Mouse (Mus musculus) small intestine, adult 2 months (tissue): ENCODE results near the gene Atl1. TPM values are rescaled to one million over a fixed set of nuclear protein-coding genes. Genes with fewer than 3 reads are reported as not detected.

ENCODE experiments used
- H3K27ac ChIP-seq: fragments of 200-500 bp; 2 replicates; pipeline ENCODE4 v1.5.1; 2012; ENCODE audit warnings: low read depth, low read length, control low read depth, inconsistent platforms; ENCODE audit not compliant: insufficient read depth
- H3K27me3 ChIP-seq: fragments of 200-500 bp; 2 replicates; pipeline ENCODE4 v1.6.1; 2012; ENCODE audit warnings: mild to moderate bottlenecking, moderate library complexity, low read length, inconsistent platforms; ENCODE audit not compliant: control insufficient read depth, insufficient read depth
- H3K36me3 ChIP-seq: fragments of 200-500 bp; 2 replicates; pipeline ENCODE4 v1.6.1; 2012; ENCODE audit warnings: mild to moderate bottlenecking, low read length, control low read depth, inconsistent platforms; ENCODE audit not compliant: control insufficient read depth, insufficient read depth
- H3K4me1 ChIP-seq: fragments of 200-500 bp; 2 replicates; pipeline ENCODE4 v1.6.1; 2012; ENCODE audit warnings: low read length, inconsistent platforms, mixed read lengths; ENCODE audit not compliant: control insufficient read depth, insufficient read depth, insufficient read length
- H3K4me3 ChIP-seq: fragments of 200-500 bp; 2 replicates; pipeline ENCODE4 v1.5.1; 2012; ENCODE audit warnings: low read depth, mild to moderate bottlenecking, control low read depth, inconsistent platforms, low read length, moderate library complexity
- CTCF ChIP-seq: fragments of 200-500 bp; IDR thresholded peaks from 2 replicates; pipeline ENCODE4 v1.5.1; 2012; ENCODE audit warnings: low read depth, mild to moderate bottlenecking, control low read depth, inconsistent platforms, low read length, moderate library complexity, mixed read lengths; ENCODE audit not compliant: insufficient replicate concordance, insufficient read length; ENCODE audit errors: extremely low read depth
- POLR2A ChIP-seq: fragments of 200-500 bp; IDR thresholded peaks from 2 replicates; pipeline ENCODE4 v1.6.1; 2012; ENCODE audit warnings: low read depth, mild to moderate bottlenecking, control low read depth, inconsistent platforms, low read length, moderate library complexity
- WGBS: fragments of 180-500 bp; shearing (Covaris S2); methylation state at CpG from one replicate; pipeline ENCODE4 v1.1.7; 2018; 5-methylcytosine and 5-hydroxymethylcytosine counted together
- polyA plus RNA-seq: library from polyadenylated mRNA; depleted of rRNA; stranded (reverse); fragments of >200 nt; gene quantifications from 2 replicates; pipeline ENCODE4 v1.2.3, GENCODE M21; 2012

The Atl1 gene
- polyA plus RNA-seq, 1 experiment, result 0.41 TPM

DNA sequence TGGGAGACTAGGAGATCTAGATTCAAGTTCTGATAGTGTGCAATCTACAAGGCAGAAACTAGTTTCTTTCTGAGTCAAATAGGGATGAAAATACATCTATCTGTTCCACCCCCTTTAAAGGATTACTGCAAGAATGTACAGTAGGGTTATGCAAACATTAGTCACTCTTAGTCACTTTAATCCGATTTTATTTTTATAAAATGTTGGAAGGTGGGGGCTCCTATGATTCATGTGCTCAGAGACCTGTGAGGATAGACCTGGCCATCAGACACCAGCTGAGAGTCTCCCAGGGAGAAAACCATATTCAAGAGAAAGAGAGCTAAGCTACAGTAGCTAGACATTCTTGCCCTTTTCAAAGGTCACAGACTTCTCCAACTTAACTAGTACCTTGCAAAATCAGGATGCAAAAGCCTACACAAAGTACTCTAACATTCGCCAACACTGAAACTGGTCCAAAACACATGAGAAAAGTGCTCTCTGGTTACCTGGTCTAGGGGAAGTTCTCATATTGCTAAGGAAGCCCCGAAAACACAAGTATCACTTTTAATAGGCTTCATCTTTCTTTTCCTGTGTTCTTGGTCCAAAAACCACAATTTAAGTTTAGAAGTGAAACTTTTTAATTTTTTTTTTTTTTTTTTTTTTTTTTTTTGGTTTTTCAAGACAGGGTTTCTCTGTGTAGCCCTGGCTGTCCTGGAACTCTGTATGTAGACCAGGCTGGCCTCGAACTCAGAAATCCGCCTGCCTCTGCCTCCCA is 7.1 kb upstream of the Atl1 start:
- Histone ChIP-seq H3K4me1 (peaks cover 6% of the 10 kb centered on the region; the same call in 1 of the 2 replicates), H3K27ac (no peak overlapping the region), H3K27me3 (no peaks in the 10 kb centered on the region), H3K4me3 (no peak overlapping the region), H3K36me3 (no peaks in the 10 kb centered on the region)
- TF ChIP-seq POLR2A (no peak), CTCF (no peak)
- 78% methylated on average over 5 of the region's 5 CpGs for WGBS

DNA sequence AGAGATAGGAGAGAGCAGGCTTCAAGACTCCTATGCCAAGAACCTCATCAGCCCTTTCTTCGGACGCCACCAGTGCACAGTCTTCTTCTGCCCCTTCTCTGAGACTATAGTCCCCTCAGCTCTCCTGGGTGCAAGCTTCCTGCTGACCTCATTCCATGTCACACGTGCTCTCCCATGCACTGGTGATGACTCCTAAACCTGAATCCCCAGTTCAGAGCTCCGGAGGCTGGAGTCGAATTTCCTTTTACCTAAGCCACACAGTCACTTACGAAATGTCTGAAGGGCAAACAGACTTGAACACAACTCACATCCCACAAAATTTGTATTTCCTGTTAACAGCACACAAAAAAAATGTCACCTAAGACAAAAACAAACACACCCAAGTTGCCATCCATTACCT is 4.6 kb upstream of the Atl1 start:
- H3K4me3 ChIP-seq, result no peak overlapping the region
- no peaks in the 10 kb centered on the region for H3K27me3 ChIP-seq
- H3K4me1 ChIP-seq, result peaks cover 7% of the 10 kb centered on the region; the same call in 1 of the 2 replicates
- 72% methylated on average over 6 of the region's 6 CpGs for WGBS
- no peak overlapping the region for H3K27ac ChIP-seq
- no peaks in the 10 kb centered on the region for H3K36me3 ChIP-seq
- TF ChIP-seq CTCF (no peak), POLR2A (no peak)

- H3K36me3 ChIP-seq, result no peaks in the 10 kb centered on the region
- peaks cover 7% of the 10 kb centered on the region; the same call in 1 of the 2 replicates for H3K4me1 ChIP-seq
- H3K27ac ChIP-seq, result no peak overlapping the region
- no peaks in the 10 kb centered on the region for H3K27me3 ChIP-seq
- no peak overlapping the region for H3K4me3 ChIP-seq
- TF ChIP-seq CTCF (no peak), POLR2A (no peak)
- 77% methylated on average over 1 of the region's 1 CpGs for WGBS
Observed at GRCm38 (mm10) chr12:69888345-69888744, 4.1 kb upstream of the Atl1 start.

GRCm38 (mm10) chr12:69890051-69890450 is 2.4 kb upstream of the Atl1 start:
- WGBS, result 66% methylated on average over 6 of the region's 6 CpGs
- no peaks in the 10 kb centered on the region for H3K27me3 ChIP-seq
- no peaks in the 10 kb centered on the region for H3K36me3 ChIP-seq
- peak overlapping the region; percentile 12; the same call in 1 of the 2 replicates for H3K4me3 ChIP-seq
- H3K27ac ChIP-seq, result no peak overlapping the region
- H3K4me1 ChIP-seq, result peaks cover 4% of the 10 kb centered on the region; the same call in 1 of the 2 replicates
- TF ChIP-seq CTCF (no peak), POLR2A (no peak)

- no peak for TF ChIP-seq CTCF
- no peak for TF ChIP-seq POLR2A
- Histone ChIP-seq H3K36me3 (no peaks in the 10 kb centered on the region), H3K27ac (no peak overlapping the region; the same call in 1 of the 2 replicates), H3K4me1 (peaks cover 4% of the 10 kb centered on the region; the same call in 1 of the 2 replicates), H3K27me3 (no peaks in the 10 kb centered on the region), H3K4me3 (peak overlapping the region; percentile 12)
- WGBS, result 22% methylated on average over 5 of the region's 5 CpGs
Observed at GRCm38 (mm10) chr12:69890476-69890875, 1.9 kb upstream of the Atl1 start.

DNA sequence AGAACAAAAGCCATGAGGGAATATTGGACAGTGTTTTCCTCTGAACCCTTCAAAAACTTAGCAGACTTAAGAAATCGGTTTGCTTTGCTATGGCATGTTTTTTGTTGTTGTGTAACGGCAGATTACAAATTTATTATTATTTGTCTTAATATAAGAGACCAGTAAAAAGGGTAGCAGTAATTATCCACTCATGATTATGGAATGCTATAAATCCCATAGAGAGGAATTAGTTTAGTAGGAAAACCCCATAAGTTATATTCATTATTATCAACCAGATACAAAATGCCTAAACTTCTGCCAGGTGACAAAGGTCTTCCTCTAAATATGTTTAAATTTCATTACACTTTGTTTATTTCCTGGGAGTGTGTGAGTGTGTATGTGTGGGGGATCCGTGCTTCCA is 693 bp upstream of the Atl1 start:
- Histone ChIP-seq H3K27me3 (no peaks in the 10 kb centered on the region), H3K4me1 (peaks cover 4% of the 10 kb centered on the region; the same call in 1 of the 2 replicates), H3K4me3 (peak overlapping the region; percentile 78), H3K36me3 (no peaks in the 10 kb centered on the region), H3K27ac (no peak overlapping the region)
- no peak for TF ChIP-seq POLR2A
- no peak for TF ChIP-seq CTCF
- 32% methylated on average over 3 of the region's 3 CpGs for WGBS

- Histone ChIP-seq H3K4me1 (peaks cover 4% of the 10 kb centered on the region; the same call in 1 of the 2 replicates), H3K27me3 (no peaks in the 10 kb centered on the region), H3K27ac (no peak overlapping the region), H3K36me3 (no peaks in the 10 kb centered on the region), H3K4me3 (no peak overlapping the region)
- 66% methylated on average over 6 of the region's 6 CpGs for WGBS
- TF ChIP-seq CTCF (peak; percentile 34; the same call in 1 of the 2 replicates), POLR2A (no peak)
Observed at GRCm38 (mm10) chr12:69893927-69894326, 1.5 kb downstream of the Atl1 start.
